Comparison of ENCODE assay signal across 8 mouse cellular contexts in genomic region chr2:71026787-71027186, GRCm38 (mm10). TPM values are rescaled to one million over a fixed set of nuclear protein-coding genes. Genes with fewer than 3 reads are reported as not detected.
DNase-seq lines count a peak whose midpoint lies in the region; ATAC-seq and TF ChIP-seq lines count a peak whose summit lies in the region.

No protein-coding gene starts in this region.

- no peaks in the 10 kb centered on the region for H3K36me3 ChIP-seq in embryonic facial prominence, embryonic 13.5 days
- H3K36me3 ChIP-seq in intestine, embryonic 16.5 days (ENCODE audit: control insufficient read depth, insufficient read depth, low read length), result no peaks in the 10 kb centered on the region

- H3K4me3 ChIP-seq in layer of hippocampus, adult 2 months, result no peak overlapping the region
- no peak overlapping the region for H3K4me3 ChIP-seq in embryonic facial prominence, embryonic 13.5 days
- H3K4me3 ChIP-seq in intestine, embryonic 16.5 days (ENCODE audit: low read length), result no peak overlapping the region

- WGBS in embryonic facial prominence, embryonic 13.5 days, result 43% methylated on average over 5 of the region's 5 CpGs
- 47% methylated on average over 5 of the region's 5 CpGs for WGBS in intestine, embryonic 16.5 days

- peaks cover 25% of the 10 kb centered on the region for H3K4me1 ChIP-seq in embryonic facial prominence, embryonic 13.5 days
- peaks cover 8% of the 10 kb centered on the region; the same call in 1 of the 2 replicates for H3K4me1 ChIP-seq in intestine, embryonic 16.5 days (ENCODE audit: control insufficient read depth, insufficient read depth, low read length)

- H3K9me3 ChIP-seq in embryonic facial prominence, embryonic 13.5 days, result no peaks in the 10 kb centered on the region
- H3K9me3 ChIP-seq in intestine, embryonic 16.5 days (ENCODE audit: control insufficient read depth, low read length), result no peaks in the 10 kb centered on the region

- ATAC-seq in embryonic facial prominence, embryonic 13.5 days (ENCODE audit: insufficient number of reproducible peaks, insufficient read depth, low FRiP score, low TSS enrichment, low read depth), result peak; percentile 56; the same call in 1 of the 2 replicates
- peak; percentile 67 for ATAC-seq in intestine, embryonic 16.5 days
- peak; percentile 87 for ATAC-seq in megakaryocyte, adult 5-6 weeks (ENCODE audit: poor library complexity, severe bottlenecking)

- no peak overlapping the region for H3K4me2 ChIP-seq in embryonic facial prominence, embryonic 13.5 days
- H3K4me2 ChIP-seq in intestine, embryonic 16.5 days (ENCODE audit: low read depth, low read length), result no peak overlapping the region

- H3K9ac ChIP-seq in embryonic facial prominence, embryonic 13.5 days, result no peak overlapping the region
- H3K9ac ChIP-seq in intestine, embryonic 16.5 days (ENCODE audit: low read depth, low read length), result no peak overlapping the region

- no peak overlapping the region for H3K27ac ChIP-seq in layer of hippocampus, adult 2 months
- H3K27ac ChIP-seq in embryonic facial prominence, embryonic 13.5 days, result no peak overlapping the region
- no peak overlapping the region for H3K27ac ChIP-seq in intestine, embryonic 16.5 days (ENCODE audit: low read length)

- peak; percentile 59 for TF ChIP-seq CTCF in layer of hippocampus, adult 2 months (conservative IDR thresholded peaks at IDR 0.05)

- H3K27me3 ChIP-seq in embryonic facial prominence, embryonic 13.5 days, result no peaks in the 10 kb centered on the region
- no peaks in the 10 kb centered on the region for H3K27me3 ChIP-seq in intestine, embryonic 16.5 days (replicated peaks; ENCODE audit: control insufficient read depth, insufficient read depth, low read length)

- DNase-seq in layer of hippocampus, adult 2 months (ENCODE audit: low spot score in 2 of 2), result no peak
- no peak for DNase-seq in layer of hippocampus, adult 8-10 months (ENCODE audit: low spot score in 2 of 2)
- DNase-seq in spleen, adult 12 weeks (ENCODE audit: low spot score), result no peak
- no peak for DNase-seq in thymus, postnatal 10 days (ENCODE audit: low spot score in 2 of 2)
- no peak for DNase-seq in spleen, postnatal 10 days (ENCODE audit: low spot score in 2 of 2)

RNA-seq across cellular contexts. Expression of gene Dcaf17, which starts 28.3 kb away (rescaled TPM):
- total RNA-seq in layer of hippocampus, adult 2 months (2021), result 10 to 100 TPM; 13.3 TPM
- 10 to 100 TPM; 12.0 to 16.1 (median 13.2) TPM for total RNA-seq in layer of hippocampus, adult 8-10 months (2022)
- 34.5 and 38.6 TPM in 2 replicates for polyA plus RNA-seq in embryonic facial prominence, embryonic 13.5 days (2015; fragmentation: Nextera tagmentation; extraction: Ambion mirVana)
- 38.9 and 41.5 TPM in 2 replicates for polyA plus RNA-seq in intestine, embryonic 16.5 days (2015; fragmentation: Nextera tagmentation; extraction: Ambion mirVana)
- total RNA-seq in megakaryocyte, adult 5-6 weeks (2015), result 8.2 and 11.0 TPM in 2 replicates
- total RNA-seq in megakaryocyte, adult 5-6 weeks (2017), result 6.5 and 10.2 TPM in 2 replicates

RNA-seq across cellular contexts. Expression of gene Mettl8, which starts 28.6 kb away (rescaled TPM):
- total RNA-seq in layer of hippocampus, adult 2 months (2021), result 10 to 100 TPM; 15.7 to 16.6 TPM
- total RNA-seq in layer of hippocampus, adult 8-10 months (2022), result 10 to 100 TPM; 13.1 to 21.5 (median 15.1) TPM
- polyA plus RNA-seq in embryonic facial prominence, embryonic 13.5 days (2015; fragmentation: Nextera tagmentation; extraction: Ambion mirVana), result 18.8 and 19.5 TPM in 2 replicates
- 13.8 and 15.6 TPM in 2 replicates for polyA plus RNA-seq in intestine, embryonic 16.5 days (2015; fragmentation: Nextera tagmentation; extraction: Ambion mirVana)
- 8.2 and 13.2 TPM in 2 replicates for total RNA-seq in megakaryocyte, adult 5-6 weeks (2015)
- total RNA-seq in megakaryocyte, adult 5-6 weeks (2017), result 6.4 and 8.4 TPM in 2 replicates
